Mouse (Mus musculus): ENCODE measurements around the gene Pcgf6.

Gene Pcgf6

GRCm38 (mm10) chr19:47031770-47032169 is 18.9 kb downstream of the Pcgf6 start:
- in situ Hi-C loops (cut with MboI, MseI) = no loop called here

GRCm38 (mm10) chr19:47029796-47030195 is 20.9 kb downstream of the Pcgf6 start:
- in situ Hi-C loops (cut with MboI, MseI) = no loop called here

GRCm38 (mm10) chr19:47026513-47026912 is 24.2 kb downstream of the Pcgf6 start:
- in situ Hi-C loops (cut with MboI, MseI) = no loop called here

- in situ Hi-C loops (cut with MboI, MseI) = loop anchor here in 1 of 2 experiments (25.0 kb wide), 1 partner anchor 788 kb away; no protein-coding TSS in a partner anchor
Observed at GRCm38 (mm10) chr19:47024954-47025353, 25.8 kb downstream of the Pcgf6 start.

GRCm38 (mm10) chr19:47023546-47023945 is 27.2 kb downstream of the Pcgf6 start:
- in situ Hi-C loops (cut with MboI, MseI) = loop anchor here in 1 of 2 experiments (25.0 kb wide), 1 partner anchor 786 kb away; no protein-coding TSS in a partner anchor

- in situ Hi-C loops (cut with MboI, MseI) = loop anchor here in 1 of 2 experiments (25.0 kb wide), 1 partner anchor 785 kb away; no protein-coding TSS in a partner anchor
Observed at GRCm38 (mm10) chr19:47022709-47023108, 28.0 kb downstream of the Pcgf6 start.

- in situ Hi-C loops (cut with MboI, MseI) = loop anchor here (10.0 to 25.0 kb wide), 2 partner anchors 782 to 1005 kb away; no protein-coding TSS in a partner anchor
Observed at GRCm38 (mm10) chr19:47019326-47019725, 31.4 kb downstream of the Pcgf6 start.

- in situ Hi-C loops (cut with MboI, MseI) = loop anchor here (10.0 to 25.0 kb wide), 2 partner anchors 781 to 1006 kb away; no protein-coding TSS in a partner anchor
Observed at GRCm38 (mm10) chr19:47018330-47018729, 32.4 kb downstream of the Pcgf6 start.

GRCm38 (mm10) chr19:47017831-47018230 is 32.9 kb downstream of the Pcgf6 start:
- in situ Hi-C loops (cut with MboI, MseI) = loop anchor here (10.0 to 25.0 kb wide), 2 partner anchors 781 to 1007 kb away; no protein-coding TSS in a partner anchor

- in situ Hi-C loops (cut with MboI, MseI) = loop anchor here (10.0 to 25.0 kb wide), 2 partner anchors 779 to 1008 kb away; no protein-coding TSS in a partner anchor
Observed at GRCm38 (mm10) chr19:47016487-47016886, 34.2 kb downstream of the Pcgf6 start.

- in situ Hi-C loops (cut with MboI, MseI) = loop anchor here (10.0 to 25.0 kb wide), 2 partner anchors 779 to 1009 kb away; no protein-coding TSS in a partner anchor
Observed at GRCm38 (mm10) chr19:47015965-47016364, 34.7 kb downstream of the Pcgf6 start.

GRCm38 (mm10) chr19:47015396-47015795 is 35.3 kb downstream of the Pcgf6 start:
- in situ Hi-C loops (cut with MboI, MseI) = loop anchor here (10.0 to 25.0 kb wide), 2 partner anchors 778 to 1009 kb away; no protein-coding TSS in a partner anchor

GRCm38 (mm10) chr19:47014447-47015381 is 36.0 kb downstream of the Pcgf6 start, which contains the start of the genes Ina and Nt5c2:
Ina (plus strand) TSS chr19:47014698.
Nt5c2 (minus strand) TSS chr19:47015153.
- in situ Hi-C loops (cut with MboI, MseI) = loop anchor here (10.0 to 25.0 kb wide), 2 partner anchors 777 to 1010 kb away; no protein-coding TSS in a partner anchor

- in situ Hi-C loops (cut with MboI, MseI) = loop anchor here (10.0 to 25.0 kb wide), 2 partner anchors 777 to 1011 kb away; no protein-coding TSS in a partner anchor
Observed at GRCm38 (mm10) chr19:47014159-47014446, 36.6 kb downstream of the Pcgf6 start.

- in situ Hi-C loops (cut with MboI, MseI) = loop anchor here (10.0 to 25.0 kb wide), 2 partner anchors 776 to 1011 kb away; no protein-coding TSS in a partner anchor
Observed at GRCm38 (mm10) chr19:47013340-47014158, 37.2 kb downstream of the Pcgf6 start.

GRCm38 (mm10) chr19:47012521-47013130 is 38.1 kb downstream of the Pcgf6 start:
- in situ Hi-C loops (cut with MboI, MseI) = loop anchor here (10.0 to 25.0 kb wide), 2 partner anchors 775 to 1012 kb away; no protein-coding TSS in a partner anchor

GRCm38 (mm10) chr19:47009943-47010342 is 40.8 kb downstream of the Pcgf6 start:
- in situ Hi-C loops (cut with MboI, MseI) = loop anchor here (10.0 to 25.0 kb wide), 3 partner anchors 755 to 1015 kb away; no protein-coding TSS in a partner anchor

GRCm38 (mm10) chr19:47009420-47009819 is 41.3 kb downstream of the Pcgf6 start:
- in situ Hi-C loops (cut with MboI, MseI) = loop anchor here (10.0 to 25.0 kb wide), 2 partner anchors 755 to 772 kb away; no protein-coding TSS in a partner anchor

GRCm38 (mm10) chr19:47006321-47006720 is 44.4 kb downstream of the Pcgf6 start:
- in situ Hi-C loops (cut with MboI, MseI) = loop anchor here (10.0 to 25.0 kb wide), 2 partner anchors 752 to 769 kb away; no protein-coding TSS in a partner anchor

- in situ Hi-C loops (cut with MboI, MseI) = loop anchor here (10.0 to 25.0 kb wide), 2 partner anchors 751 to 769 kb away; no protein-coding TSS in a partner anchor
Observed at GRCm38 (mm10) chr19:47005873-47006272, 44.8 kb downstream of the Pcgf6 start.
